Mouse (Mus musculus): ENCODE results near the gene Abhd14a. TPM values are rescaled to one million over a fixed set of nuclear protein-coding genes. Genes with fewer than 3 reads are reported as not detected.

The Abhd14a gene
- polyA plus RNA-seq, 1 experiment from 2014 or later = 46.2 TPM

DNA sequence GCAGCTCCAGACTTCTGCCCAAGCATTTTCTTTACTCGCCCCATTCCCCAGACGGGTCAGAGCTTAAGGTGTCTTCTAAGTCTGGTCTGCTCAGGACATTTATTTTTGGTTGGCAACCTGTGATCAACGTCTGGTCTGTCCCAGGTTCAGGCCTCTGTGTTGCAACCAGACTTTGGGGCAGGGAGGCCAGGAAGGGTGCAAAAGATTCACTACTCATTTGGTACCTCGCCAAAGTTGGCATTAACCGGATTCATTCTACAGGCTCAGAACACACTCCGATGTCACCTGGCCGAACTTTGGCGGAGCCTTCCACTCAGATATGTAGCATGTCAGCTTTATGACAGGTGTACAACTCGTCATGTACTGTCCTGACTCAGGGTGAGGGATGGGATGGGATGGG is 473 bp upstream of the Abhd14a start:
- peaks cover 4% of the 10 kb centered on the region; the same call in 1 of the 2 replicates for H3K27me3 ChIP-seq (ENCODE audit: insufficient read depth, poor library complexity, severe bottlenecking)
- H3K36me3 ChIP-seq = no peaks in the 10 kb centered on the region
- H3K4me1 ChIP-seq = peaks cover 67% of the 10 kb centered on the region
- DNase-seq (ENCODE audit: low spot score) = no peak
- peak overlapping the region; percentile 87 for H3K27ac ChIP-seq
- H3K9me3 ChIP-seq = no peaks in the 10 kb centered on the region
- H3K4me3 ChIP-seq = peak overlapping the region; percentile 65
- WGBS = 34% methylated on average over 9 of the region's 9 CpGs

DNA sequence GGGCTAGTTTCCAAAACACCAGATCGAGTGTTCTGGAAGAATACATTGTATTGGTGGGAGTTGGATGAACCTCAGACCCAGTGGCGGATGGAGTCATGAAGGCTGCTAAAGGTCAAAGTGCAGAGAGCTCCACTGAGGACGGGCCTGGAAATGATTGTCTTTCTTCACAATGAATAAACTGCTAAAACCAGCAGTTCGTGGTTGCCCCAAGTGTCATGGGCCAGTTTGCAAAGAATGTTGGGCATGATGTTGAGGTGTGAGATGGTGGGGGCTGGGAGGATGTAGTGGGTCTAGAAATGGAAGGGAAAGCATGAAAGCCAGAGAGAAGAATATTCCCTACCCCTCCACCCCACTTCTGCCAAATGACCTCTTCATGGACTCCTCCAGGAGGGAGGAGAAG is 2.6 kb downstream of the Abhd14a start:
- Histone ChIP-seq H3K9me3 (no peaks in the 10 kb centered on the region), H3K4me3 (no peak overlapping the region), H3K27ac (no peak overlapping the region), H3K36me3 (no peaks in the 10 kb centered on the region), H3K4me1 (peaks cover 36% of the 10 kb centered on the region), H3K27me3 (ENCODE audit: insufficient read depth, poor library complexity, severe bottlenecking) (peaks cover 1% of the 10 kb centered on the region; the same call in 1 of the 2 replicates)
- DNase-seq (ENCODE audit: low spot score) = no peak
- 81% methylated on average over 4 of the region's 4 CpGs for WGBS

DNA sequence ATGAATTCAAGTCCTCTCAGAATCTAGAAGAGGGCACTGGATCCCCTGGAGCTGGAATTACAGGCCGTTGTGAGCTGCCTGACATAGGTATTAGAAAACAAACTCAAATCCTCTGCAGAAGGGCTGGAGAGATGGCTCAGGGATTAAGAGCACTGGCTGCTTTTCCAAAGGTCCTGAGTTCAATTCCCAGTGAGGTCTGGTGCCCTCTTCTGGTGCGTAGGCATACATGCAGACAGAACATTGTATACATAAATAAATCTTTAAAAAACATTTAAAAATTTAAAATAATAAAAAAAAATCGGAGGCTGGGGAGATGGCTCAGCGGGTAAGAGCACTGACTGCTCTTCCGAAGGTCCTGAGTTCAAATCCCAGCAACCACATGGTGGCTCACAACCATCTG is 4.8 kb downstream of the Abhd14a start:
- WGBS = 69% methylated on average over 5 of the region's 5 CpGs
- no peak overlapping the region for H3K4me3 ChIP-seq
- H3K4me1 ChIP-seq = peaks cover 31% of the 10 kb centered on the region
- H3K9me3 ChIP-seq = no peaks in the 10 kb centered on the region
- H3K27ac ChIP-seq = no peak overlapping the region
- no peaks in the 10 kb centered on the region for H3K27me3 ChIP-seq (ENCODE audit: insufficient read depth, poor library complexity, severe bottlenecking)
- DNase-seq (ENCODE audit: low spot score) = no peak
- H3K36me3 ChIP-seq = no peaks in the 10 kb centered on the region

DNA sequence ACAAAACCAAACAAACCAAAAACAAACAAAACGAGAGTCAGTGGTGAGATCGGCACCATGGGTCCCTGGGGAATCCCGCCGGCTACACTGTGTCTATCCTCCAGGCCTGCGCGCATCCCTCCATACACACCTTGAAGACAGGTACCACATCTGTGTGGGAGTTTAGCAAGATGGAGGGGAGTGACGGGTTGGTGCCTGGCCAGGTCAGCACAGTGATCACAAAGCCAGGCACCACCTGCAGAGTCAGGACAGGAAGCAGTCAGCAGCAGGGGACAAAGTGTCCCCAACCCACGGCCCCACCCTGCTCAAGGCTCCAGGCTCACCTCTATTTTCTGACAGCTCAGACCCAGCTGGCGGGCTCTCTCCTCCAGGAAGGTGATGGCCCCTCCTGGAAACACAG is 10.9 kb downstream of the Abhd14a start:
- H3K27ac ChIP-seq = no peak overlapping the region
- no peaks in the 10 kb centered on the region for H3K27me3 ChIP-seq (ENCODE audit: insufficient read depth, poor library complexity, severe bottlenecking)
- H3K9me3 ChIP-seq = no peaks in the 10 kb centered on the region
- DNase-seq (ENCODE audit: low spot score) = no peak
- 83% methylated on average over 9 of the region's 9 CpGs for WGBS
- H3K4me3 ChIP-seq = no peak overlapping the region
- peaks cover 29% of the 10 kb centered on the region for H3K36me3 ChIP-seq
- peaks cover 50% of the 10 kb centered on the region for H3K4me1 ChIP-seq

DNA sequence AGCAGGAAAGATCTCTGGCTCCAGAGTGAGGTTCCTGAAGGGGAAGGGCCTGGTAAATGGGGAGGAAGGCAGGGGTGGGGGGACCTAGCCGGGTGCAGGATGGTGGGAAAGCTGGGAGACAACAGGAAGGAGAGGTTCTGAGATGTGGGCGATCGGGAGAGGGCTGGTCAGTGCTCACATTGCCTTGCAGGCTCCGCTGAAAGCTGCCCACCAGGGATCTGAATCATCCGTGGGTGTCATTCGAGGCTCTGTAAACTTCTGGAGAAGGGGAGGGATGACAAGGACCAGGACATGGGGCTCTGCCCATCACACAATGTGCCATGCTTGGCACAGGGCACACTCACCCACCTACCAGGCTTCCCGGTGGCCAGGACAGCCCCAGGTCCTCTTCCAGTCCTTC is 14.1 kb downstream of the Abhd14a start:
- no peaks in the 10 kb centered on the region for H3K9me3 ChIP-seq
- DNase-seq (ENCODE audit: low spot score) = no peak
- peaks cover 42% of the 10 kb centered on the region for H3K36me3 ChIP-seq
- no peak overlapping the region for H3K27ac ChIP-seq
- 70% methylated on average over 7 of the region's 7 CpGs for WGBS
- peaks cover 54% of the 10 kb centered on the region for H3K4me1 ChIP-seq
- H3K27me3 ChIP-seq (ENCODE audit: insufficient read depth, poor library complexity, severe bottlenecking) = no peaks in the 10 kb centered on the region
- H3K4me3 ChIP-seq = no peak overlapping the region

DNA sequence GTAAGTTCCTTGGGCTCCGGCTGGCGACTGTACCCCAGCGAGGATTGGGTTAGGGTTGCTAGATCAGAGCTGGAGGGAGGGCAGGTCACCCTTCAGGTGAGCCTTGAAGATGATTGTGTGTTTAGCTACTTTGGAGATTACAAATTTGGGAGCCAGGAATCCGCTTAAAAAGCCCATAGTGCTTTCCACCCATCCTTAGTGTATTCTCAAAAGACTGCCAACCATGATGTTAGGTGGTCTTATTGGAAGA is 17.5 kb downstream of the Abhd14a start:
- Histone ChIP-seq H3K36me3 (peaks cover 42% of the 10 kb centered on the region), H3K4me1 (peaks cover 37% of the 10 kb centered on the region), H3K27me3 (ENCODE audit: insufficient read depth, poor library complexity, severe bottlenecking) (no peaks in the 10 kb centered on the region), H3K4me3 (peak overlapping the region; percentile 97), H3K27ac (peak overlapping the region; percentile 98), H3K9me3 (no peaks in the 10 kb centered on the region)
- no peak for DNase-seq (ENCODE audit: low spot score)
- 2% methylated on average over 4 of the region's 4 CpGs for WGBS

DNA sequence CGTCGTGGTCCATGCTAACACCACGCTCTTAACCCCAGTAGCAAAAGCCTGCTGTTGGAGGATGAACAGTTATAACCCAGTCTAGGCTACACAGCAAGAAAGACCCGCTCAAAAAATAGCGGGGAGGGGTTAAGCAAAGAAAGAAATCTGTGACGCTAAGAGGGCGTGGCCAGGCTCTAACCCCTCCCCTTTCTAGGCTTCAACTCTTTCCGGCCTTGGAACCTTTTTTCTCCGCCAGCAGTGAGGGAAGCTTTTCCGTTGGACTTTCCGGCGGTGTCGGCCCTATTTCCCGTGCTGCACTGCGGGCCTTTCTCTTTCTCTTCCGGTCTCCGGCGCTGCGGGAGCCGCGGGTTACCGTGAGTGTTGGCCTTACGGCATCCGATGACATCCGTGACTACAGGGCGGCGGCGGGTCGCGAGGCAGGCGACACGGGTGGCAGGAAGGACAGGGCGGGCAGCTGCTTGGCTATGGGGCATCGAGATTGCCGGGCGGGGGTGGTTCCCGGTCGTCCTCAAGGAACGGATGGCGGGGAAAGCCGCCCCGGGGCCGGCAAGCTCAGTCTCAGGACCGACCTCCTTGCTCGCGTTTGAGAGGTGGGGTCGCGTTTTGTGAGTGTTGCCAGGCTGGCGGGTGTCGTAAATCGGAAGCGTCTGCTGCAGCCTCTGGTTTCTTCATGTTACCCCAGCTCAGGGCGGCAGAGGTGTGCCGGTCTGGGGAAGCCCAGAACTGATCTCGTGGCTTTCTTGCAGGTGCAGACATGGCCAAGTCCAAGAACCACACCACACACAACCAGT is 18.1 kb downstream of the Abhd14a start, which contains the start of gene Rpl29:
Rpl29 (plus strand) TSS at position 234 of the 794 bp plus-strand sequence.
- Histone ChIP-seq H3K9me3 (no peaks in the 10 kb centered on the region), H3K4me1 (peaks cover 37% of the 10 kb centered on the region), H3K27me3 (ENCODE audit: insufficient read depth, poor library complexity, severe bottlenecking) (no peaks in the 10 kb centered on the region), H3K27ac (peak within 1 kb of the TSS; percentile 98), H3K4me3 (peak within 1 kb of the TSS; percentile 97), H3K36me3 (peaks cover 40% of the 10 kb centered on the region)
- under 1% methylated on average over 55 of the region's 55 CpGs for whole genome bisulfite sequencing
- peak; percentile 97 for DNase-seq (ENCODE audit: low spot score)

DNA sequence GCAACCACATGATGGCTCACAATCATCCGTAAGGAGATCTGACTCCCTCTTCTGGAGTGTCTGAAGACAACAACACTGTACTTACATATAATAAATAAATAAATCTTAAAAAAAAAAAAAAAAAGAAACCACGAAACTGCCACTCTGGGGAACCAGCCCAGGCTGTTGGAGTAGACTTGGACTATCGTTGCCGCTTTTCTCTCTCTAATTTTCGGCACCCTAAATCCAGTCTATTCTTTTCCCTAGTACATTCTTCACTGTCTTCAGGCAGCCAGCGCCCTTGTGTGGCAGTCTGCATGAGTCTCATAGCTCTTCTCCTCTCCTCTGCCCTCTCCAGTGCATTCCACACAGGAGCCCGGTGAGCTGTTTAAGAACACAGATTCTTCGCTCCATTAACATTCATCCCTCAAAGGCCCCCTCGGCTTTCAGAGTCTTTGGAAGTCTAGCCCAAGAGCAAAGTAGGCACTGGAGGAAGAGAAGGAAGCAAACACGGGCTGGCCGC is 18.7 kb downstream of the Abhd14a start:
- Histone ChIP-seq H3K36me3 (peaks cover 35% of the 10 kb centered on the region), H3K9me3 (no peaks in the 10 kb centered on the region), H3K4me1 (peaks cover 33% of the 10 kb centered on the region), H3K4me3 (peak overlapping the region; percentile 97), H3K27me3 (ENCODE audit: insufficient read depth, poor library complexity, severe bottlenecking) (no peaks in the 10 kb centered on the region), H3K27ac (peak overlapping the region; percentile 98)
- DNase-seq (ENCODE audit: low spot score) = peak; percentile 86
- 21% methylated on average over 11 of the region's 11 CpGs for WGBS

DNA sequence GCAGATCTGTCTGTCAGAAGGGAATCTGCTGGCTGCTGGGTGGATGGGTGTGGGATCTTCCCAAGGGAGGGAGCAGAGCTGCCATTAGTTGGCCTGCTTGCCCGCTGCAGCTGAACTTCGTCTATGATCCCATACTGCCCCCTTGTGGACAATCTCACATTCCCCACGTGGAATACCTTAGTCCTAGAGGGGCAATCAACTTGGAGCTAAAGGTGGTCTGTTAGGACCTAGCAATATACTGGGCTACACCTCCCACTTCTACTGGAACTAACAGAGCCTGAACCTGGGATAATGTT is 25.7 kb downstream of the Abhd14a start:
- no peaks in the 10 kb centered on the region for H3K36me3 ChIP-seq
- peak; percentile 93 for DNase-seq (ENCODE audit: low spot score)
- H3K4me1 ChIP-seq = peaks cover 44% of the 10 kb centered on the region
- WGBS = under 1% methylated on average over 3 of the region's 3 CpGs
- peak overlapping the region; percentile 23; the same call in 1 of the 2 replicates for H3K27ac ChIP-seq
- H3K9me3 ChIP-seq = no peaks in the 10 kb centered on the region
- peaks cover 21% of the 10 kb centered on the region for H3K27me3 ChIP-seq (ENCODE audit: insufficient read depth, poor library complexity, severe bottlenecking)
- H3K4me3 ChIP-seq = peak overlapping the region; percentile 22; the same call in 1 of the 2 replicates

DNA sequence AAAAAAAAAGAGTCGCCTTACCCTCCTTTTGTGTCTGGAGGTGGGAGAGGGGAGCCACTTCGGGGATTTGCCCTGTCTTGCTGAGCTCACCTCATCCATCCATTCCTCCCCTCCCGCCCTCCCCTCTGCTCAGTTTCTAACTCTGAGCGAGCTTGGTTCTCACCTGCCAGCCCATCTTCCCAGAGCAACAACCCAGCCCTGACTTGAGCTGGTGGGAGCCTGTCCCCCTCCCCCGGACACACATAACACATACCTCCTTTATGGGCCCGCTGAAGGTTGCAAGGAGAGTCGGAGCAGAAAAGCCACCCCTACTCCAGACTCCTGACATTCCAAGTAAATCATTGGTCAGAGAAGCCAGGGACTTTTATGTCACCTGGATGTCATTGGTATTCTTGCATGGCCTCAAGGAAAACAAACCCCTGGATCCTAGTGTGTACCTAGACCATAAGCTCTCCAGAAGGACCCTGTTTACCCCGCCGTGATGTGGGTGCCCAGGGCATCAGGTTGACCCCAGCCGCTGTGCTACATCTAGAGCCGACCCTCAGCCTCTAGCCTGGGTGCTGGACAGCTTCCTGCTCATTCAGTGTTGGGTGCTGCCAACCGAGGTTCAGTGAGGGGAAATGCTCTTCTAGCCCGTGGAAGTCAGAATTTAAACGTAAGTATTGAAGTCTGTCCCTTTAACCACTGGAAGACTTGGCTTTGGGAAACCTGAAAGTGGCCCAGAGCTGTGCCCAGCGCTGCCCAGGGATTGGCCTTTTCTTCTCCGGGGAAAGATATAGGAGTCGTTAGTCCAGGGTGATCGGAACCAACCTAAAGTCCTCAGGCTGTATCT is 26.2 kb downstream of the Abhd14a start:
- Histone ChIP-seq H3K36me3 (no peaks in the 10 kb centered on the region), H3K27ac (peak overlapping the region; percentile 67), H3K4me3 (peak overlapping the region; percentile 22; the same call in 1 of the 2 replicates), H3K4me1 (peaks cover 44% of the 10 kb centered on the region), H3K9me3 (no peaks in the 10 kb centered on the region), H3K27me3 (ENCODE audit: insufficient read depth, poor library complexity, severe bottlenecking) (peaks cover 21% of the 10 kb centered on the region)
- no peak for DNase-seq (ENCODE audit: low spot score)
- 11% methylated on average over 18 of the region's 18 CpGs for WGBS

DNA sequence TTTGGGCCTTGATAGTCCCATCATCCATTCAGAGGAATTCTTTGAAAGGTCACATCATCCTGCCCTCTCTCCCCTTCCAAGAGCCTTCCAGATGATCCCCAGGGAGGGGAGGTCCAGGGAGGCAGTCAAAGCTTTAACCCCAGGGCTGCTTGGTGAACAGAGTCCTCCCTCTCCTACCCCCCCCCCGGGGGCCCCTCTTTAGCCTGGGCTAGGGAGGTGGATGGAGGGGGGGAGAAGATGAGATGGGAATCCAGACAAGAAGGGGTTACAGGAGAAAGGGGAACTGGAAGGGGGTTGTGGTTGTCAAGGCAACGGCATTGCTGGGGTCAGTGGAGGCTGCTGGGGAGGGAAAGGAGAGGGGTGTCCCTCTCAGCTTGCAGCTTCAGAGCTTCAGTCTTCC is 26.9 kb downstream of the Abhd14a start:
- no peak overlapping the region for H3K4me3 ChIP-seq
- WGBS = 8% methylated on average over 2 of the region's 2 CpGs
- no peak for DNase-seq (ENCODE audit: low spot score)
- H3K27me3 ChIP-seq (ENCODE audit: insufficient read depth, poor library complexity, severe bottlenecking) = peaks cover 21% of the 10 kb centered on the region
- peaks cover 44% of the 10 kb centered on the region for H3K4me1 ChIP-seq
- no peaks in the 10 kb centered on the region for H3K9me3 ChIP-seq
- H3K36me3 ChIP-seq = no peaks in the 10 kb centered on the region
- H3K27ac ChIP-seq = peak overlapping the region; percentile 67; the same call in 1 of the 2 replicates

DNA sequence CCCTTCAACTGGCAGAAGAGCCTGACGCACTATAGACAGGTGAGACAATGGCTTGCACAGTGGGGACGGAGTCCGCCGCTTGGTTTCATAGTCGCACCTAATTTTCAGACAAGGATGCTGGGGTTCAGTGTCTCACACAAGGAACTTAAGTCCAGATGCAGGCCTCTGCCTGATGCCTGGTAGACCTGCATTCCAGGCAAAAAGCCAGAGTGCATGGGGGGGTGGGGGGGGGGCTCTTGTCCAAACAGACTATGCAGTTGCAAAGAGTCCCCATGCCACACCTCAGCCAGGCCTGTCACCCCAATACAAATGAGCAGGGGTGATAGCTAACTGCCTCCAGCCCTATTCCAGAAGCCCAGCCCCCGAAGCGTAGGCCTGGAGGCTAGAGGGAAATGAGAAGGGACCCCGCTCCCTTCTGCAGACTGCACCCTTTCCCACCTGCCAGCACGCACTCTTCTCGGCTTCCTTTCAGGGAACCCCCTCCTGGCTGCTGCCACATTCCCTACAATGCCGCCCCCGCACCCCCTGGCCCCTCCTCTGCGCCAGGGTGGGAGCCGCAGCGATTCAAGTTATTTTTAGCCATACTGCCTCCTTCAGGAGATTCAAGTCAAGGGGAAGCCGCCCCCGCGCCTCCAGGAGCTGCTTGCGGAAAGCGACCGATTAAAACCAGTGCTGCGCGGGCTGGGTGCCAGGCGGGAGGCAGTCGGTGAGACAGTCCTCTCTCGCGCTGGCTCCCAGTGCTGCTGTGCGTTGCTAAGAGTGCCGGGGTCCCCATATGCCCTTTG is 29.4 kb downstream of the Abhd14a start:
- Histone ChIP-seq H3K27me3 (ENCODE audit: insufficient read depth, poor library complexity, severe bottlenecking) (peaks cover 21% of the 10 kb centered on the region), H3K36me3 (no peaks in the 10 kb centered on the region), H3K9me3 (no peaks in the 10 kb centered on the region), H3K27ac (peak overlapping the region; percentile 83), H3K4me3 (peak overlapping the region; percentile 54), H3K4me1 (peaks cover 44% of the 10 kb centered on the region)
- WGBS = 17% methylated on average over 29 of the region's 29 CpGs
- DNase-seq (ENCODE audit: low spot score) = peak; percentile 88

Measured in heart, embryonic 10.5 days (tissue).